Mouse (Mus musculus) adrenal gland, postnatal 14 days (tissue): ENCODE measurements around the gene Serpinb1a. TPM values are rescaled to one million over a fixed set of nuclear protein-coding genes. Genes with fewer than 3 reads are reported as not detected.
"Not testable (repeated sequence)": the region's sequence is repeated elsewhere in the genome, so short reads cannot be mapped to it uniquely, and the experiment has no call there.

ENCODE experiments used
- DNase-seq: peaks from one replicate; pipeline ENCODE4 v3.0.0; 2021; ENCODE audit warnings: mixed read lengths
- long read RNA-seq, 2 experiments: library from polyadenylated mRNA; stranded (forward); transcript quantifications; one replicate each; pipeline ENCODE4 v2.0.0; 2021
- total RNA-seq: library from RNA; stranded (reverse); gene quantifications from 2 replicates; pipeline ENCODE4 v1.2.3, GENCODE M21; 2021

Serpinb1a gene
- 65.7 and 67.1 TPM in 2 replicates for total RNA-seq
- long read RNA-seq, experiment 1, transcript Serpinb1a-201 (7 exons, 1,918 nt): major isoform, 112 of 134 reads
- long read RNA-seq, experiment 1, partial matches to known transcripts: 11 of 134 reads
- long read RNA-seq, experiment 1, other reads (novel, unspliced or antisense): 10 of 134 reads
- long read RNA-seq, experiment 2, transcript Serpinb1a-201 (7 exons, 1,918 nt): major isoform, 64 of 67 reads
- long read RNA-seq, experiment 2, partial matches to known transcripts: 3 of 67 reads
- long read RNA-seq, experiment 2, other reads (novel, unspliced or antisense): 0 of 67 reads

GRCm38 (mm10) chr13:32850668-32851404, at the start of gene Serpinb1a:
TSS of gene Serpinb1a (minus strand) at chr13:32851185.
- DNase-seq: peak; percentile 84

GRCm38 (mm10) chr13:32900639-32901038, 49.7 kb upstream of the Serpinb1a start:
- peak; percentile 76 for DNase-seq

- not testable (repeated sequence) for DNase-seq
These were observed 48.1 kb upstream of the Serpinb1a start for GRCm38 (mm10) chr13:32899114-32899513.

- no peak for DNase-seq
These were observed 47.1 kb upstream of the Serpinb1a start, which contains the start of gene Serpinb1c for GRCm38 (mm10) chr13:32898111-32898510. TSS of gene Serpinb1c (minus strand) at chr13:32898211.

GRCm38 (mm10) chr13:32896931-32897330, 45.9 kb upstream of the Serpinb1a start:
- DNase-seq: no peak

GRCm38 (mm10) chr13:32884755-32885154, 33.8 kb upstream of the Serpinb1a start:
- DNase-seq: no peak

- no peak for DNase-seq
These were observed 22.9 kb upstream of the Serpinb1a start for GRCm38 (mm10) chr13:32873862-32874261.

GRCm38 (mm10) chr13:32868843-32869242, 17.9 kb upstream of the Serpinb1a start:
- no peak for DNase-seq

- DNase-seq: not testable (repeated sequence)
These were observed 17.2 kb upstream of the Serpinb1a start for GRCm38 (mm10) chr13:32868233-32868632.

- no peak for DNase-seq
These were observed 16.0 kb upstream of the Serpinb1a start for GRCm38 (mm10) chr13:32867030-32867429.

- peak; percentile 82 for DNase-seq
These were observed 15.5 kb upstream of the Serpinb1a start for GRCm38 (mm10) chr13:32866484-32866883.

- DNase-seq: no peak
These were observed 14.6 kb upstream of the Serpinb1a start for GRCm38 (mm10) chr13:32865591-32865990.

GRCm38 (mm10) chr13:32864529-32864928, 13.5 kb upstream of the Serpinb1a start:
- not testable (repeated sequence) for DNase-seq

- DNase-seq: no peak
These were observed 12.5 kb upstream of the Serpinb1a start for GRCm38 (mm10) chr13:32863456-32863855.

GRCm38 (mm10) chr13:32860821-32861220, 9.8 kb upstream of the Serpinb1a start:
- DNase-seq: peak; percentile 16

GRCm38 (mm10) chr13:32853073-32853472, 2.1 kb upstream of the Serpinb1a start:
- DNase-seq: no peak

- DNase-seq: no peak
These were observed 1.6 kb upstream of the Serpinb1a start for GRCm38 (mm10) chr13:32852539-32852938.

GRCm38 (mm10) chr13:32851967-32852366, 982 bp upstream of the Serpinb1a start:
- DNase-seq: peak; percentile 49

- DNase-seq: no peak
These were observed 829 bp downstream of the Serpinb1a start for GRCm38 (mm10) chr13:32850156-32850555.

GRCm38 (mm10) chr13:32849531-32850123, 1.4 kb downstream of the Serpinb1a start:
- DNase-seq: no peak

- DNase-seq: no peak
These were observed 1.9 kb downstream of the Serpinb1a start for GRCm38 (mm10) chr13:32849092-32849491.

GRCm38 (mm10) chr13:32846221-32846620, 4.8 kb downstream of the Serpinb1a start:
- DNase-seq: no peak

GRCm38 (mm10) chr13:32841349-32841748, 9.6 kb downstream of the Serpinb1a start:
- DNase-seq: no peak
